Mouse (Mus musculus) limb, embryonic 14.5 days (tissue): ENCODE measurements at regions not wholly inside any gene's neighbourhood (a gene's known extent, or its start where the extent isn't known, plus 50 kb on each side); places are given as distances from the start of the nearest gene placed in this dataset.
A peak's percentile ranks its signal among the peaks of the same experiment; 100 is the strongest.

Experiments used
- ATAC-seq: fragments of 200-750 bp; cut with Nextera tagmentation; 2 replicates; pipeline ENCODE4 v1.8.0; 2017; ENCODE audit warnings: low read depth, moderate number of reproducible peaks, moderate TSS enrichment; ENCODE audit not compliant: low FRiP score
- DNase-seq: peaks from one replicate; pipeline ENCODE4 v3.0.0-alpha.2; 2015; ENCODE audit warnings: low spot score
- H3K27ac ChIP-seq: fragments of 300-500 bp; sonication (generic); replicated peaks from 2 replicates; pipeline ENCODE4 v1.5.1; 2014; ENCODE audit warnings: low read depth, mild to moderate bottlenecking, low read length, moderate library complexity, mixed read lengths
- H3K27me3 ChIP-seq: fragments of 300-500 bp; sonication (generic); 2 replicates; pipeline ENCODE4 v1.6.1; 2014; ENCODE audit warnings: low read length, mixed read lengths; ENCODE audit not compliant: control insufficient read depth, insufficient read depth
- H3K36me3 ChIP-seq: fragments of 300-500 bp; sonication (generic); 2 replicates; pipeline ENCODE4 v1.6.1; 2014; ENCODE audit warnings: mild to moderate bottlenecking, low read length, moderate library complexity, mixed read lengths; ENCODE audit not compliant: control insufficient read depth, insufficient read depth
- H3K4me1 ChIP-seq: fragments of 300-500 bp; sonication (generic); 2 replicates; pipeline ENCODE4 v1.6.1; 2014; ENCODE audit warnings: antibody characterized with exemption, low read length, mixed read lengths; ENCODE audit not compliant: control insufficient read depth, insufficient read depth
- H3K4me2 ChIP-seq: fragments of 300-500 bp; sonication (generic); replicated peaks from 2 replicates; pipeline ENCODE4 v1.6.1; 2014; ENCODE audit warnings: low read depth, mild to moderate bottlenecking, low read length, moderate library complexity; ENCODE audit not compliant: severe bottlenecking
- H3K4me3 ChIP-seq: fragments of 300-500 bp; sonication (generic); replicated peaks from 2 replicates; pipeline ENCODE4 v1.5.1; 2014; ENCODE audit warnings: low read length
- H3K9ac ChIP-seq: fragments of 300-500 bp; sonication (generic); 2 replicates; pipeline ENCODE4 v1.6.1; 2014; ENCODE audit warnings: mild to moderate bottlenecking, low read depth, low read length, moderate library complexity; ENCODE audit not compliant: severe bottlenecking
- H3K9me3 ChIP-seq: fragments of 300-500 bp; sonication (generic); 2 replicates; pipeline ENCODE4 v1.6.1; 2016; ENCODE audit warnings: low read length; ENCODE audit not compliant: control insufficient read depth
- POLR2A ChIP-seq: fragments of 200-500 bp; IDR thresholded peaks from 2 replicates; pipeline ENCODE4 v1.8.0; 2012; ENCODE audit warnings: inconsistent platforms, mild to moderate bottlenecking, moderate library complexity, borderline replicate concordance; ENCODE audit not compliant: insufficient read depth, insufficient read length; ENCODE audit errors: extremely low read depth
- WGBS: fragments of 180-500 bp; shearing (Covaris S2); extraction: QIAGEN DNeasy Blood & Tissue Kit; methylation state at CpG from one replicate; pipeline ENCODE4 v1.1.7; 2014; 5-methylcytosine and 5-hydroxymethylcytosine counted together

DNA sequence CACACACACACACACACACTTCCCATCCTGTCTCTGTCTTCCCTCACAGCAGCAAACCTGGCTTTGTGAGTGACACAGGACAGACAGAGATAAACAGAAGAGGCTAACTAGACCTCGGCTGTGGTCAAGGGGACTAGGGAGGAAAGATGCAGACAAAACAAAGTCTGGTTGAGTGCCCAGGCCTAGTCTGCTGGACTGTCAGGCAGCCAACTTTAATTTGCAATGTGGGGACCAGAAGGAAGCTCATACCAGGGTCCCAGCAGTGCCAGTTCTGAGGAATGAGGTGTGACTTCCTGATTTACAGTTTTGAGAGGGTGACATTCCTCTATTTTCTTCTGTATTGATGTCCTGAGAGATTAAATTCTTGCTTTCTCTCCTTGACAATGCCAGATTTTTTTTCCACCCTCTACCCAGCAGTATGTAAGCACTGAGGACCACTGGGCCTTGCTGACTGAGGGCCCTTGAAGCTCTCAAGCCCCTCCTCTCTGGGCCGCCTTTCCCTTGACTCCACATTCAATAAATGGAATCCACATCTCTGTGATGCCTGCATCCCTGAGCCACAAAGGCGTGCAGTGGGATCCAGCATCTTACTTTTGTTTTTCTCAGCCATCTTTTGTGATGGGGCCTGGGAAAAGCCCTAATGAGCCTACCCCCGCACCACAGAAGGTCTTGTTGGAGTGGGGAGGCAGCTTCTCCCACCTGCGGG is 124.6 kb downstream of the Tcp10c start:
- Histone ChIP-seq H3K9ac (no peak overlapping the region), H3K4me2 (peak overlapping the region; percentile 31; the same call in 1 of the 2 replicates), H3K4me3 (0 out of 2 replicates have a peak overlapping the region, but pooled peaks have one; percentile 1), H3K36me3 (no peaks in the 10 kb centered on the region), H3K4me1 (peaks cover 23% of the 10 kb centered on the region), H3K9me3 (no peaks in the 10 kb centered on the region), H3K27me3 (no peaks in the 10 kb centered on the region), H3K27ac (peak overlapping the region; percentile 79)
- no peak for DNase-seq
- 7% methylated on average over 5 of the region's 5 CpGs for WGBS
- ATAC-seq, result 0 out of 2 replicates have a peak, but pooled peaks have one; percentile 45
- no peak for TF ChIP-seq POLR2A

DNA sequence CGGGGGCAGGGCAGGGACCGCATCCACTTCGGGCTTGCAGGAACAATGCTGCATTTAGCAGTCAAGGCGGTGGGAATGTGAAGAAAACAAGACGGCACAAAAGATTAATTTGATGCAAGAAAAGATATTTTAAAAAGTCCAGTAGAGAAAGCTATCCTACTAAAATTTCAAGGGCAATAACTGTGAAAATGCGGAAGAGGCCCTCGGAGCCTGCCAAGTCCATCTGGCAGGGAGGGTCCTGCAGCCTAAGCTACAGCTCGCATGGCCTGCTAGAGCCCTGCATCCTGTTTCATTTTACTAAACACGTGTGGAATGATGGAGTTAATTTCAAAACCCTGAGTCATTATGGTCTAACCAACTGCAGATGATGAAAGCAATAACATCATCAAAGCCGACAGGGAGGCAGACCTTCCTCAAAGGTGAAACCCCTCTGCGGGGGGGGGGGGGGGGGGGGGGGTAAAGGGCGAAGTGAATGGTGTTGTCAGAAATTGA is 125.2 kb downstream of the Tcp10c start:
- H3K36me3 ChIP-seq, result no peaks in the 10 kb centered on the region
- peak overlapping the region; percentile 31 for H3K4me2 ChIP-seq

DNA sequence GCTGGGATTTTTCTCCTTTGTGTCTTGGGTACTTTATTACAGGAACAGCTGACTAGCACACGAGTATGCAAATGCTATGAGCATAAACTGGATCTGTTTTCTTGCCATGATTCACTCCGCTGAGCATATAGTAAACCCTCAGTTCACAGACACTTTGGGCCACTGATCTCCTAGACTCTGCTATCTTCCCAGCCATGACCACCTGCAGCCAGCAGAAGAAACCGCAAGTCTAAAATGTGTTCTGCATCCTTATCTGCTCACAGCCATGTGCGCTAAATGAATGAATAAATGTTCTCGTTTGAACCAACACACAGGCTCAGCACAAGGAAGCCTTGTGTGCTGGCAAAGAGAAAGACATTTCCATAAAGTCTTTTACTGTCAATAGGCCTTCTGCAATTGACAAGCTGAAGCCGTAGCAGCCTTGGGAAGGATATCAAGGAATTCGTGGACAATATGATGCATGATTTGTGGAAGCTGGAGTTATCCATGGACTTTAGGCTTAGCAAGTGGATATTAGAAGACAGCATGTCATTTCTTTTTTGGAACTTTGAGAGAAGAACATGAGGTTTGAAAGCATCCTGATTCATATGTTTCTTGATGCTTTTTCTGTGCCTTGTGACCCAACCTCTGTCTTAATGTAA is 127.2 kb downstream of the Tcp10c start:
- Histone ChIP-seq H3K4me1 (peaks cover 23% of the 10 kb centered on the region), H3K9me3 (no peaks in the 10 kb centered on the region), H3K27ac (no peak overlapping the region), H3K27me3 (no peaks in the 10 kb centered on the region), H3K4me3 (no peak overlapping the region), H3K4me2 (no peak overlapping the region), H3K36me3 (no peaks in the 10 kb centered on the region), H3K9ac (no peak overlapping the region)
- 74% methylated on average over 7 of the region's 7 CpGs for WGBS
- ATAC-seq, result no peak
- no peak for TF ChIP-seq POLR2A
- DNase-seq, result no peak

More for the DNA sequence above, 125.2 kb downstream of the Tcp10c start:
- Histone ChIP-seq H3K9me3 (no peaks in the 10 kb centered on the region), H3K27me3 (no peaks in the 10 kb centered on the region), H3K4me3 (0 out of 2 replicates have a peak overlapping the region, but pooled peaks have one; percentile 1), H3K4me1 (peaks cover 23% of the 10 kb centered on the region), H3K27ac (peak overlapping the region; percentile 79), H3K9ac (no peak overlapping the region)
- ATAC-seq (peak; percentile 72), DNase-seq (peak; percentile 78)
- TF ChIP-seq POLR2A, result no peak
- 8% methylated on average over 12 of the region's 12 CpGs for WGBS

DNA sequence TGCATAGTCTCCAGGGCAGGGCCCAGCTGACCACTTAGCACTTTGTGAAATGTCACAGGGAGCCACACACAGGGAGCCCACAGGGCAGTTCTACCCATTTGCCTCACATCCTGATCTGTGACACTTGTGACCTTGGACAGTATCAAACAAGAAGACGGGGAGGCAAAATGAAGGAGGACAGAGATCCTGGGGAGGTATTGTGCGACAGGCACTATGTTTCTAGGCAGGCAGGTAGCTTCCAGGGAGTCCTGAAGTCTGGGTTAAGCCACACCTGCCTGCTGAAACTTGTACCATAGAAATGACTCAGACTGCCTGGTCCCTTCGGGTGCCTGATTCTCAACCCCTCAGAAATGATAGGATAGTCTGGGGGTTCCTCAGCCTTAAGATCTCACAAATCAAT is 127.8 kb downstream of the Tcp10c start:
- H3K27me3 ChIP-seq, result no peaks in the 10 kb centered on the region
- H3K27ac ChIP-seq, result no peak overlapping the region
- H3K9me3 ChIP-seq, result no peaks in the 10 kb centered on the region
- no peak overlapping the region for H3K4me2 ChIP-seq
- WGBS, result 76% methylated on average over 3 of the region's 3 CpGs
- TF ChIP-seq POLR2A, result no peak
- H3K4me3 ChIP-seq, result no peak overlapping the region
- H3K9ac ChIP-seq, result no peak overlapping the region
- peaks cover 23% of the 10 kb centered on the region for H3K4me1 ChIP-seq
- DNase-seq, result no peak
- ATAC-seq, result no peak
- H3K36me3 ChIP-seq, result no peaks in the 10 kb centered on the region

DNA sequence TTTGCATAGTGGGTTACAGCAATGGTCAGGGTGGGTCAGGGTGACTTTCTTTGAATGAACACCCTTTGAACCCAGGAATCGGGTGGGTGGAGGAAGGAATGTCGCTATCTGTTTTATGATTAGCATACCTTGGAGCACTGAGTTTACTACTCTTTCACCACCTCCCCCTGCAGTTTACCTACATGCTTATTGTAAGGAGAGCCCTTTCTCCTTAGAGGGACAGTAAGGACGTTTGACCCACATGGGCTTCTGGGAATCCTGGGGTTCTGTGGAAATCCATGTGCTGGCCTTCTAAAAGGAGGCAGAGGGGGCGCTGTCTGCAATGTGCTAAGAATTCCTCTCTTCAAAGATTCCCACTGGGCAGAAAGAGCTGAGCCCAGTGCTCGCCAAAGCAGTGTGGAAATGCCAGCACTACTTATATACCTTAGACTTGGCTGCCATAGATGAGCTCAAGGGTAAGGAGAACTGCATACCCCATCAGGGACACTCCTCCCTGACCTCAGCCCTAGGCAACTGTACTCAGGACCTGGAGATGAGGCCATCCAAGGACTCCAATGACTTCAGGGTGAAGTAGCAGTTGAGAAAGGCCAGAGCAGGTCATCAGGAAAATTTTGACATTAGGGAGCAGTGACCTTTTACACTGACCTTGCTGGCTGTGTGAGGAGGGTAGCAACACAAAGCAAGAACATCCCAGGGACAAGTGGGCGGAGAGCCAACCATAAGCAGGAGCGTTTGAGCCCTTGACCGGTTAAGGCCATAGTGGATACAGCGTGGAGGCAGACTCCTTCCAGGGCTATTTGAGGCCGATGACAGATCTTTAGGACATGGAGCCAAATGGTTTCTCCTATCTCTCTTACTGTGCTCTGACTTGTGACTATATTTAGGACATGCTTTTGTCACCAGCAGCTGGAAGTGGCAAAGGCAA is 133.2 kb downstream of the Tcp10c start:
- H3K9ac ChIP-seq, result no peak overlapping the region
- no peak overlapping the region for H3K4me3 ChIP-seq
- DNase-seq (no peak), ATAC-seq (no peak)
- no peak for TF ChIP-seq POLR2A
- 85% methylated on average over 10 of the region's 10 CpGs for WGBS
- H3K36me3 ChIP-seq, result no peaks in the 10 kb centered on the region
- H3K27me3 ChIP-seq, result no peaks in the 10 kb centered on the region
- H3K4me2 ChIP-seq, result no peak overlapping the region
- H3K27ac ChIP-seq, result no peak overlapping the region
- H3K4me1 ChIP-seq, result no peaks in the 10 kb centered on the region
- no peaks in the 10 kb centered on the region for H3K9me3 ChIP-seq
